Mouse (Mus musculus) megakaryocyte, embryonic 14.5 days (primary cell): ENCODE measurements around the gene Zfp280d. TPM values are rescaled to one million over a fixed set of nuclear protein-coding genes. Genes with fewer than 3 reads are reported as not detected.

Experiments
- H3K27me3 ChIP-seq: replicated peaks from 2 replicates; pipeline ENCODE3; 2012; ENCODE audit warnings: inconsistent platforms
- H3K36me3 ChIP-seq: replicated peaks from 2 replicates; pipeline ENCODE3; 2012; ENCODE audit warnings: low read length, inconsistent platforms, mixed read lengths
- H3K4me1 ChIP-seq: 2 replicates; pipeline ENCODE4 v1.6.1; 2012; ENCODE audit warnings: inconsistent platforms
- H3K4me3 ChIP-seq: replicated peaks from 2 replicates; pipeline ENCODE3; 2012; ENCODE audit warnings: moderate library complexity, mild to moderate bottlenecking, inconsistent platforms
- H3K9me3 ChIP-seq: 2 replicates; pipeline ENCODE4 v1.6.1; 2012; ENCODE audit warnings: inconsistent platforms
- FLI1 ChIP-seq: IDR thresholded peaks from 2 replicates; pipeline ENCODE4 v1.6.1; 2012; ENCODE audit warnings: low read length, inconsistent platforms, mixed read lengths
- GATA1 ChIP-seq: IDR thresholded peaks from 3 replicates; pipeline ENCODE4 v1.6.1; 2012; ENCODE audit warnings: mixed read lengths, low read length, inconsistent platforms, borderline replicate concordance
- polyA plus RNA-seq: library from polyadenylated mRNA; stranded (reverse); fragments of >175 nt; gene quantifications from 2 replicates; pipeline ENCODE4 v1.2.3, GENCODE M21; 2012; ENCODE audit warnings: low replicate concordance; ENCODE audit not compliant: insufficient read depth

Gene Zfp280d
- polyA plus RNA-seq, result 1.1 and 3.3 TPM in 2 replicates

- Histone ChIP-seq H3K36me3 (peaks cover 5% of the 10 kb centered on the region), H3K9me3 (peaks cover 13% of the 10 kb centered on the region), H3K27me3 (no peaks in the 10 kb centered on the region), H3K4me1 (peaks cover 23% of the 10 kb centered on the region), H3K4me3 (peak within 1 kb of the TSS; percentile 97)
- TF ChIP-seq FLI1 (no peak), GATA1 (no peak)
These were observed at the start of gene Zfp280d for GRCm38 (mm10) chr9:72274677-72275076. Gene Zfp280d, plus strand, starts transcription at chr9:72274860.

DNA sequence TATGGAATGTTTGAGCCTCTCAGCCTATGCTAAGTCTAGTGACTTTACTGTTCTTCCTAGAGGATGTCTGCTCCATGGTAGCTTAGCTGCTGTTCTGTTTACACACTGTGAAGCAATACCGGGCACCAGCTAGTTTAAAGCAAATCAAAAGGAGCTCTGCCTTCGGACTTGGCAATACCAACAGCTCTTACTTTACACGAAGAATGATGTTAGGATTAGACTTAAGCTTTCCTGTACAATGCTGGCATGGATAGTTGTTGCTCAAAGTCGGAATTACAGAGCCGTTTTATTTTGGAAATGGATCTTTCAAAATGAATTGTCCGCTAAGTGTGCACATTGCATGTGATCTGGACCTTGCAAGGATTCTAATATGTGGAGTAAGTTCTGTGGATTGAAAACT is 48.1 kb upstream of the Zfp280d start:
- Histone ChIP-seq H3K36me3 (no peaks in the 10 kb centered on the region), H3K4me3 (no peak overlapping the region), H3K4me1 (no peaks in the 10 kb centered on the region), H3K9me3 (peaks cover 16% of the 10 kb centered on the region), H3K27me3 (peaks cover 5% of the 10 kb centered on the region)
- TF ChIP-seq FLI1 (no peak), GATA1 (no peak)

GRCm38 (mm10) chr9:72252656-72253055 is 22.0 kb upstream of the Zfp280d start:
- no peaks in the 10 kb centered on the region; the same call in 1 of the 2 replicates for H3K4me1 ChIP-seq
- peaks cover 17% of the 10 kb centered on the region for H3K9me3 ChIP-seq
- no peak overlapping the region for H3K4me3 ChIP-seq
- TF ChIP-seq FLI1, result no peak
- no peak for TF ChIP-seq GATA1
- H3K27me3 ChIP-seq, result no peaks in the 10 kb centered on the region
- no peaks in the 10 kb centered on the region for H3K36me3 ChIP-seq

GRCm38 (mm10) chr9:72255227-72255626 is 19.4 kb upstream of the Zfp280d start:
- Histone ChIP-seq H3K27me3 (no peaks in the 10 kb centered on the region), H3K36me3 (no peaks in the 10 kb centered on the region), H3K4me3 (no peak overlapping the region), H3K4me1 (peaks cover 3% of the 10 kb centered on the region; the same call in 1 of the 2 replicates), H3K9me3 (peaks cover 21% of the 10 kb centered on the region)
- TF ChIP-seq FLI1 (no peak), GATA1 (no peak)

- Histone ChIP-seq H3K4me3 (no peak overlapping the region), H3K36me3 (no peaks in the 10 kb centered on the region), H3K9me3 (peaks cover 20% of the 10 kb centered on the region), H3K27me3 (no peaks in the 10 kb centered on the region), H3K4me1 (peaks cover 5% of the 10 kb centered on the region; the same call in 1 of the 2 replicates)
- no peak for TF ChIP-seq FLI1
- TF ChIP-seq GATA1, result no peak
These were observed 18.0 kb upstream of the Zfp280d start for GRCm38 (mm10) chr9:72256646-72257045.

DNA sequence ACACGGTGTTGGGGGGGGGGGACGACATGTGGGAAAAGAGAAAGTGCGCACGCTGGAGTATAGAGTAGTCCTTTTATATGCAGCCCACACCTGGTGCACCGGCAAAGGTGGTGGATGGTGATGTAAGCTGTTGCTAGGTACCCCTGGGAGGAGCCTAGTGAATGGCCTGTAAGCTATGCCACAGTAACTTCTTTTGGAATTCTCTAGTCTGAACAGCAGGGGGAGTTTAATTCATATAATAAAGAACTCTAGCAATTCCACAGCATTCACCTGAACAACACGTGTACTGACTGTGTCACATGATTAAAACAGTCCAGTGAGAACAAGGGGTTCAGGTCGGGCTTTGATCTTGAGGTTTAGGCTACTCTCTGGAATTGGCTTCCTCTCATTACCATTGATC is 14.3 kb upstream of the Zfp280d start:
- Histone ChIP-seq H3K9me3 (peaks cover 16% of the 10 kb centered on the region), H3K36me3 (no peaks in the 10 kb centered on the region), H3K27me3 (no peaks in the 10 kb centered on the region), H3K4me3 (peak overlapping the region; percentile 38), H3K4me1 (0 out of 2 replicates have a peak, but pooled peaks cover 7% of the 10 kb centered on the region)
- TF ChIP-seq FLI1 (no peak), GATA1 (no peak)

DNA sequence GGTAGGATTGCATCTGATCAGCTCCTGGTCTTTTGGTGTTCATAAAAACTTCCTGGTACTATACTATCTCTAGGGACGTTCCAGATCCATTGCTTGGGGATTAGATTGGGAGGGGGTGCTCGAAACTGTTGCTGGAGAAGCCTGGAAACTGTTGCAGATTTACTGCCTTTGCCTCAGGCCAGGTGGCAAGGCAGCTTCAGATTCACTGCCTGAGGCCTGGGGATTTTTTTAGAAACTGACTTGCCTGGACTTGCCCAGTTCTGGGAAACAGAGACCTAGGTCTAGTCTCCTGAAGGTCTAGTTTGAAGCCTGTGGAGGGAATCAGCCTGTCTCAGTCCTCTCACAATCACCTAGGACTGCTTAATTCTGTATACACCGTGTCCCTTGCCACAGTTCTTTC is 9.8 kb upstream of the Zfp280d start:
- TF ChIP-seq FLI1, result no peak
- no peak for TF ChIP-seq GATA1
- Histone ChIP-seq H3K4me3 (no peak overlapping the region), H3K9me3 (no peaks in the 10 kb centered on the region), H3K4me1 (0 out of 2 replicates have a peak, but pooled peaks cover 8% of the 10 kb centered on the region), H3K27me3 (no peaks in the 10 kb centered on the region), H3K36me3 (no peaks in the 10 kb centered on the region)

DNA sequence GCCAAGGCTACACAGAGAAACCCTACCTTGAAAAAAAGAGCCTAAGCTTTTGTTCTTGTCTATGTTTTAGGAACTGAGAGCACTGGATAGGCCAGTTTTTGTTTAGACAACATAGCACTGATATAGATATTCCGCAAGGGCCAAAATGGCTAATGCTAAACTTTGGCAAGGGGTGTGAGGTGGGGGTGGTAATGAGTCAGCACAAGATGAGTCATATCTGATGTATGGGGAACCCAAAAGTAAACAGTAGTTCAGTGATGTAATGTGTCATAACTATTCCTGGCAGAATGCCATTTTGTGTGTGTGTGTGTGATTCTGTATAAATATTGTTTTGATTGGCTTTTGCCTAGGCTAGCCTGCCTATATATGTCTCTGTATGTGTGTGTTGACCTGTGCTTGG is 4.5 kb upstream of the Zfp280d start:
- H3K36me3 ChIP-seq, result peaks cover 5% of the 10 kb centered on the region
- H3K9me3 ChIP-seq, result peaks cover 13% of the 10 kb centered on the region
- no peak overlapping the region for H3K4me3 ChIP-seq
- no peak for TF ChIP-seq FLI1
- no peak for TF ChIP-seq GATA1
- H3K27me3 ChIP-seq, result no peaks in the 10 kb centered on the region
- H3K4me1 ChIP-seq, result peaks cover 7% of the 10 kb centered on the region; the same call in 1 of the 2 replicates

DNA sequence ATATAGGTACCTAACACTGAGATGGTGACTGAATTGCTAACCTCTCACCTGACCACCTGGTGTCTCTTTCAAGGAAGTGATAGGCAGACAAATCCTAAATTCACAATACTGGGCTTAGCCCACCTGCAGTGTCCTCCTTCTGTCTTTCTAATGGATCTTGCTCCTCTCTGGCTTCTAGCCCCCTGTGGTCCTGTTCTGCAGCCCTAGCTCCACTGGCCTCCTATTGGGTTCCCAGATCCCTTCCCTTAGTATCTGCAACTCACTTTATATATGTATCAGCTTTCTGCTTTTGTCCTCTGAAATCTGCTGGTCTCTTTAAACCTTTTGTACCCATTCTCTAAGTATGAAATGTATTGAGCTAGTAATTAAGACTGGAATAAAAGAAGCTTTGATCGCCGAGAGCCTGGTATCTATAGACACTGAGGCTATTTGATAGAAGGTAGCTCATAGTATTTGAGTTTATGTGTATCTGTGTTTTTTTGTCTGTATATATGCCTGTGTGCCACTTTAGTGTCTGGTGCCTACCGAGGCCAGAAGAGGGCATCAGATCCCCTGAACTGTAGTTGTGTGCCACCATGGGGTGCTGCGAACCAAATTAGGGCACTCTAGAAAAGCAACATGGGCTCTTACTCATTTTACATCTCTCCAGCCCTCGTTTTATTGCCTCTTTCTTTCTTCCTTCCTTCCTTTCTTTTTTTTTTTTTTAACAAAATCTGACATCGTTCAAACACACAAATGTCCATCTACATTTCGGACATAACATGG is 832 bp upstream of the Zfp280d start:
- TF ChIP-seq FLI1 (no peak), GATA1 (no peak)
- Histone ChIP-seq H3K27me3 (no peaks in the 10 kb centered on the region), H3K36me3 (peaks cover 5% of the 10 kb centered on the region), H3K4me3 (peak overlapping the region; percentile 97), H3K4me1 (peaks cover 19% of the 10 kb centered on the region), H3K9me3 (peaks cover 13% of the 10 kb centered on the region)
